Mouse (Mus musculus): ENCODE data around the gene Gdpgp1. TPM values are rescaled to one million over a fixed set of nuclear protein-coding genes. Genes with fewer than 3 reads are reported as not detected.

The Gdpgp1 gene
- polyA plus RNA-seq (2017; shearing (Covaris generic)) = 10 to 100 TPM in 1 of 2 experiments, 1 to 10 TPM in 1; 8.4 to 11.4 TPM

- peak; percentile 93 for ATAC-seq
These were observed at the start of gene Gdpgp1, which contains the start of gene Cib1 for GRCm38 (mm10) chr7:80232489-80233029. Gene Gdpgp1, plus strand, starts transcription at chr7:80232865. Gene Cib1, minus strand, starts transcription at chr7:80232813.

- ATAC-seq = peak; percentile 33
These were observed 49.2 kb upstream of the Gdpgp1 start for GRCm38 (mm10) chr7:80183466-80183865.

GRCm38 (mm10) chr7:80183969-80184368, 48.7 kb upstream of the Gdpgp1 start:
- ATAC-seq = no peak

- no peak for ATAC-seq
These were observed 48.1 kb upstream of the Gdpgp1 start for GRCm38 (mm10) chr7:80184551-80184950.

GRCm38 (mm10) chr7:80184968-80185367, 47.7 kb upstream of the Gdpgp1 start:
- no peak for ATAC-seq

- no peak for ATAC-seq
These were observed 46.6 kb upstream of the Gdpgp1 start for GRCm38 (mm10) chr7:80186021-80186420.

GRCm38 (mm10) chr7:80186531-80187296, 46.0 kb upstream of the Gdpgp1 start, which contains the start of gene Sema4b:
Gene Sema4b, plus strand, starts transcription at chr7:80186841.
- ATAC-seq = peak; percentile 20

- no peak for ATAC-seq
These were observed 45.2 kb upstream of the Gdpgp1 start for GRCm38 (mm10) chr7:80187501-80187900.

- ATAC-seq = no peak
These were observed 44.0 kb upstream of the Gdpgp1 start for GRCm38 (mm10) chr7:80188579-80189125.

- ATAC-seq = no peak
These were observed 43.3 kb upstream of the Gdpgp1 start for GRCm38 (mm10) chr7:80189147-80189933.

- no peak for ATAC-seq
These were observed 41.2 kb upstream of the Gdpgp1 start for GRCm38 (mm10) chr7:80191455-80191854.

GRCm38 (mm10) chr7:80192226-80193061, 40.2 kb upstream of the Gdpgp1 start:
- ATAC-seq = peak; percentile 82

- no peak for ATAC-seq
These were observed 38.5 kb upstream of the Gdpgp1 start for GRCm38 (mm10) chr7:80193941-80194739.

- ATAC-seq = no peak
These were observed 37.5 kb upstream of the Gdpgp1 start for GRCm38 (mm10) chr7:80195146-80195545.

- ATAC-seq = no peak
These were observed 36.9 kb upstream of the Gdpgp1 start for GRCm38 (mm10) chr7:80195576-80196263.

- ATAC-seq = no peak
These were observed 35.3 kb upstream of the Gdpgp1 start for GRCm38 (mm10) chr7:80197371-80197770.

GRCm38 (mm10) chr7:80197941-80198778, 34.5 kb upstream of the Gdpgp1 start:
- ATAC-seq = peak; percentile 86

- no peak for ATAC-seq
These were observed 33.8 kb upstream of the Gdpgp1 start for GRCm38 (mm10) chr7:80198863-80199262.

- no peak for ATAC-seq
These were observed 33.4 kb upstream of the Gdpgp1 start for GRCm38 (mm10) chr7:80199286-80199685.

All from CD4-positive, CD25-positive, alpha-beta regulatory T cell, adult 4 months (primary cell).